Mouse (Mus musculus): ENCODE data around the gene Trarg1.

Gene Trarg1

GRCm38 (mm10) chr11:76674199-76674598, 5.4 kb upstream of the Trarg1 start:
- no peak for DNase-seq (ENCODE audit: low read depth)

- no peak for DNase-seq (ENCODE audit: low read depth)
Measured at GRCm38 (mm10) chr11:76674704-76675103, 4.9 kb upstream of the Trarg1 start.

- DNase-seq (ENCODE audit: low read depth) = no peak
Measured at GRCm38 (mm10) chr11:76685604-76686003, 6.0 kb downstream of the Trarg1 start.

- no peak for DNase-seq (ENCODE audit: low read depth)
Measured at GRCm38 (mm10) chr11:76692096-76692495, 12.5 kb downstream of the Trarg1 start.

GRCm38 (mm10) chr11:76695810-76696209, 16.2 kb downstream of the Trarg1 start:
- DNase-seq (ENCODE audit: low read depth) = no peak

GRCm38 (mm10) chr11:76699626-76700025, 20.0 kb downstream of the Trarg1 start:
- no peak for DNase-seq (ENCODE audit: low read depth)

GRCm38 (mm10) chr11:76707656-76708055, 28.0 kb downstream of the Trarg1 start:
- no peak for DNase-seq (ENCODE audit: low read depth)

- DNase-seq (ENCODE audit: low read depth) = no peak
Measured at GRCm38 (mm10) chr11:76708066-76708465, 28.5 kb downstream of the Trarg1 start.

GRCm38 (mm10) chr11:76708881-76709280, 29.3 kb downstream of the Trarg1 start:
- DNase-seq (ENCODE audit: low read depth) = no peak

GRCm38 (mm10) chr11:76709625-76710452, 30.2 kb downstream of the Trarg1 start:
- no peak for DNase-seq (ENCODE audit: low read depth)

GRCm38 (mm10) chr11:76717000-76717399, 37.4 kb downstream of the Trarg1 start:
- DNase-seq (ENCODE audit: low read depth) = no peak

GRCm38 (mm10) chr11:76723911-76724310, 44.3 kb downstream of the Trarg1 start:
- no peak for DNase-seq (ENCODE audit: low read depth)

GRCm38 (mm10) chr11:76728093-76728492, 48.5 kb downstream of the Trarg1 start:
- no peak for DNase-seq (ENCODE audit: low read depth)

- no peak for DNase-seq (ENCODE audit: low read depth)
Measured at GRCm38 (mm10) chr11:76730650-76731049, 51.0 kb downstream of the Trarg1 start.

GRCm38 (mm10) chr11:76734560-76734959, 55.0 kb downstream of the Trarg1 start:
- no peak for DNase-seq (ENCODE audit: low read depth)

- DNase-seq (ENCODE audit: low read depth) = no peak
Measured at GRCm38 (mm10) chr11:76735753-76736324, 56.2 kb downstream of the Trarg1 start.

- DNase-seq (ENCODE audit: low read depth) = no peak
Measured at GRCm38 (mm10) chr11:76739125-76739524, 59.5 kb downstream of the Trarg1 start.

GRCm38 (mm10) chr11:76742511-76742910, 62.9 kb downstream of the Trarg1 start:
- no peak for DNase-seq (ENCODE audit: low read depth)

GRCm38 (mm10) chr11:76744550-76744949, 64.9 kb downstream of the Trarg1 start:
- no peak for DNase-seq (ENCODE audit: low read depth)

- no peak for DNase-seq (ENCODE audit: low read depth)
Measured at GRCm38 (mm10) chr11:76745921-76746320, 66.3 kb downstream of the Trarg1 start.
